Mouse (Mus musculus): ENCODE measurements around the gene Sncb.
"Not testable (repeated sequence)": the region's sequence is repeated elsewhere in the genome, so short reads cannot be mapped to it uniquely, and the experiment has no call there.

Gene Sncb

DNA sequence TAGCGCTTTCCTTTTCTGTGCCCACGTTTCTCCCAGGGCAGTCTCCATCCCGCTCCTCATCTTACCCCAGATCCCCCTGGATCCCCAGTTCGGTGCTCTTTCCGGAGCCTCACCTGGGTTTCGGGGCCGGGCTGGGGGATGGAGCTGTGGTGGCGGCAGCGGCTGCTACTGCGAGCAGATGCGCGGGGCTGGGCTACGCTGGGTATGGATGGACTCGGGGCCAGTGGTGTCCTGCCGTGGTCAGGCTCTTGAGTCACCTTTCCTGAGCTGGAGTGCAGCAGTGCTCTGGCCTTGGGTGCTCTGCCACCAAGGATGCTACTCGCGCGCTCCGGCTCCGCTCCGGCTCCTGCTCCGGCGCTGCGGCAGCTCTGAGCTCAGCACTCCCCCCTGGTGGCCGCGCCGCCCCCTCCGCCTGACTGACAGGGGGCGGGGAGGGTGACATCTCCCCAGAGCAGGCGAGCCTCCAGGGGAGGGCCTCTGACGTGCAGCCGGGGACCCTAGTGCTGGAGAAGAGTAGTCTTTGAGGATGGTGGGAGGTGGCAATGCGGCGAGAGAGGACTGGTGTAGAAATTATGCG, at the start of gene Sncb:
Sncb (minus strand) TSS at position 404 of the 577 bp plus-strand sequence.
- no peak for DNase-seq (ENCODE audit: low spot score)

DNA sequence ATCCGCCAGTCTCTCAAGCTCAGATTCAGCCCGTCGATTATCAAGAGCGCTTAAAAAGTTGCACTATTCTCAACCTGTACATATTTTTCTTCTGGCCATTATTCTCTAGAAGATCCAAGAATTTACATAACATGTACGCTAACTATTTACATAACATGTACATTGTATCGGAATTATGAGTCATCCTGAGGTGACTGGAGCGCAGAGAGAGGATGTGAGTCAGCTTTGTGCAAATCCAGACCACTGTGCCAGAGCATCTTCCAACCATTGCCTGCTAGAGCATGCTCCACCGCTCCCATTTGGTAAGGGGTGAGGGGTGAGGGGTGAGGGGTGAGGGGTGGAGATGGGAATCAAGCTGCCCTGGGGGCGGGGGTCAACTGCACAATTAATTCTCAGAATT, 47.0 kb upstream of the Sncb start:
- DNase-seq (ENCODE audit: low spot score): no peak

DNA sequence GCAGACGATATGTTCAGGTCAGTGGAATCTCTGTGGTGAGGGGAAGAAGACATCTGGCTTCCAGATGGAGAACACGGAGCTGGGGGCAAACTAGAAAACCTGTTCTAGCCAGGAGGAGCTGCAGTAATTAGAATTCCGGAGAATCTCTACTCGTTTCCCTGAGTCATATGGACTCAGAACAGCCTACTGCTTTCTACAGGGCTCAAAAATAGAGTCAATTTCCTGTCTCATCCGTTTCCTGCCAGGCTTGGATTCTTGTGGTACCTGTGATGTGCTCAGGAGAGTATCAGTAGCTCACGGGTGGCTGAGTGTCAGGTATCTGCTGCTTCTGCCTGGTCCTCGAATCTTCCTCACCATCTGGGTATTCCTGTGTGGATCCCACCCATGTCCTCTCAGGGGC, 45.1 kb upstream of the Sncb start:
- no peak for DNase-seq (ENCODE audit: low spot score)

DNA sequence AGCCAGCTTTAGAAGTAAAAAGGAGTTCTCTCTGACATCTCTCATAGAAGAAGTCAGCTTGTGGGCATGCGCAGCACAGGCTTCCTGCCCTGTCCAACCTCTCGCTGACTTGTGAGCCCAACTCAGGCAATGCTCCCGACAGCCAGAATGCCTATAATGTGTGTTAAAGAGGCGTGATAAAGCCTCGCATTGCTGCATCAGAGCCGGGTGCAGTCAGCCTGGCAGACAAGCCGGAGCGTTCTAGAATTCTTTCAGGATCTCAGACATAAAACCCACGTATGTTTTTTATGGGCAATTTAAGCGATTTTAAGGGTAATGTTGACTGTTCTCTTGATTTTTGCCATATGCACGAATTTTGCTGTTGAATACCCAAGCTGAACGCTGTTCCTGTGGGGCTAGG, 41.7 kb upstream of the Sncb start:
- DNase-seq (ENCODE audit: low spot score): no peak

DNA sequence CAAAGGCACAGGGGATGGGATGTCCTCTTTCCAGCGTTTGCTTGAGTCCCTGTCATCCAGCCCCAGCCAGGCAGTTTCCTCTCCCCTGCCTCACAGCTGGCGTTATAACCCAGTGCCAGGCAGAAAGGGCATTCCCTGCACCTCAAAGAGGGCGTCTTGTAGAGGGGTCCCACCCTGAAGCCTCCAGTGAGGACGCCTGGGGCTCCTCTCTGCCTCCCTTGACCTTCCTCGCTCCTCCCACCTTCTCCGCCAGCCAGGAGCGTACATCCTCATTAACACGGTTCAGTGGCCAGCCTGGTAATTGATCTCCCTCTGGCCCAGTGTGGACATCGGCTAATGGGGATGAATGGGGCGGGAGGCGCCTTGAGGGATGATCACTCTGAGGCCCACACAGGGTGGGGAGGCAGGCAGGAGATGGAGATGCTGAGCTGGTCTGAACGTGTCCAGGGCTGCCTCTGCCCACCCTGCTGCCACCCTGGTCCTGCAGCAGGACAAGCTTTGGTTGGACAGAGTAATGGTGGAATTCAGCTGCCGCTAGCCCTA, 40.1 kb upstream of the Sncb start:
- no peak for DNase-seq (ENCODE audit: low spot score)

DNA sequence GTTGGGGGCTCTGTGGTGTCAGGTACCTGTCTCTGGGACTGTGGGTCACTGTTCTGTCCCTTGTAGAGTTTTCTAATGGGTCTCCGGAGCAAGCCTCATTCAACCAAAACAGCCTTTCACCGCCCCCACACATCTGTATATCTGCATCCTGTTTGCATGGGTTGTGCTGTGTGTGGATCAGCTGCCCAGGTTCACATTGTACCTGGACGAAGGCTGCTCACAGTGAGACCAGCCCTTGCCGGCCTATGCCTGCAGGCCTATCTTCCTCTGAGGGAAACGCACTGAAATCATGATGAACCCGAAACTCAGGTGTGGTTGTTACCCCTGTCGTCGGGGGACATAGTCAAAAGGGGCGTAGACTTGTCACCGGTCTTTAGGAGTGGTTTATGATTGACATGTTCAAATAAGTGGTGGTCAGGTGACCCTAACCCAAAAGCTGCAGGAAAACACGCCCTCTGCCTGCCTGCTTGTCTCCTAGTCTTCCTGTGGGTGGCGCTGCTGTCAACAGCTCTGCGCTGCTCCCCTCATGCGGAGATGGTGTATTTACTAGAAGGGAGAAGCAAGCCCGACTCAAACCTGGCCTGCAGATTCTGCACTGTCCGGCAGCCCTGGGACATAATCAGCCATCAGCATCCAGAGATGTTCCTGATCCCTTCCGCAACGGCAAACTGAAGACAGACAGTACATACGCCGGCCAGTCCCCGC, 38.9 kb upstream of the Sncb start:
- DNase-seq (ENCODE audit: low spot score): no peak

DNA sequence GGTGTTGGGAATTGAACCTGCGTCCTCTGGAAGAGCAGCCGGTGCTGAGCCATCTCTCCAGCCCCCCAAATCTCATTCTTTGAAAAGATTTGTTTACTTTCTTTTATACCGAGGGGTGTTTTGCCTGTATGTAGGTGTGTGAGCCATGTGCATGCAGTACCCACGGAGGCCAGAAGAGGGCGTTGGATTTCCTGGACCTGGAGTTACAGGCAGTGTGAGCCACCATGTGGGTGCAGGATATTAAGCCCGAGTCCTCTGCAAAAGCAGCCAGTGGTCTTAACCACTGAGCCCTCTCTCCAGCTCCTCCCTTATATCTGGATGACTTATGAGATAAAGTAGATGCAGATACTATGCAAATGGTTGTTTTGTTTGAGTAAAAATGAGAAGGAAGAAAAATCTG, 36.6 kb upstream of the Sncb start:
- DNase-seq (ENCODE audit: low spot score): no peak

DNA sequence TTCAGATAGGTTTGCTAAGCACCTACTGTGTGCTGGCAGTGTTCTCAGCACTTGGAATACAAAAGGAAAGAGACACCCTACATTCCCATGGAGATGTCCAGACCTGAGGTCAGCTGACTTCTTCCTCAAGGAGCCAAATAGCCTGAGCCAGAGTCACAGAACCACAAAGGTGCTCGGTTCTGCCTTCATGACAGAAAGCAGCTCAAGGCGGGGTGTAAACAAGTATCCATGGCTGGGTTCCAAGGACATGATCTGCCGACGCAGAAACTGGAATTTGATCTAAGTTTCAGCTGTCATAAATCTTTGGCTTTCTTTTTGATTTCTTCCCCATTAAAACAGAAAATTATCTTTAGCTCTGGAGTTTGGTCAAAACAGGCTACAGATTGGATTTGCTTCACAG, 33.8 kb upstream of the Sncb start:
- DNase-seq (ENCODE audit: low spot score): no peak

DNA sequence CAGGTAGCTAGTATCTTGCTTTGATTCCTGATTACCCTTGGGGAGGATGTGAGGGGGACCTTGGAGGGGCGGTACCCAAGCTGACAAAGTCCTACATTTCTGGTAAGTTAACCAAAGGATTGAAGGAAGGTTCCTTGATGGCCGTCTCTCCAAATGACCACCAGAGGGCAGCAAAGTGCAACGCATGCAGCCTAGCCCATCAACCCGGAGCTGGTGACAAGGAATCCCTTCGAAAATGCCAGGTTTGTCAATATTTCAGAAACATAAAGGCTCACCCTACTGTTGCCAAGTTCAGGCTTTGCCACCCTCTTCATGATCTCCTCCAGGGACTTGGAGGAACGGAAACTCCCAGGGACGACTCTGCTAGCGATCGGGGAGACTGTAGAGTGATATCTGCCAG, 33.3 kb upstream of the Sncb start:
- DNase-seq (ENCODE audit: low spot score): peak; percentile 58

DNA sequence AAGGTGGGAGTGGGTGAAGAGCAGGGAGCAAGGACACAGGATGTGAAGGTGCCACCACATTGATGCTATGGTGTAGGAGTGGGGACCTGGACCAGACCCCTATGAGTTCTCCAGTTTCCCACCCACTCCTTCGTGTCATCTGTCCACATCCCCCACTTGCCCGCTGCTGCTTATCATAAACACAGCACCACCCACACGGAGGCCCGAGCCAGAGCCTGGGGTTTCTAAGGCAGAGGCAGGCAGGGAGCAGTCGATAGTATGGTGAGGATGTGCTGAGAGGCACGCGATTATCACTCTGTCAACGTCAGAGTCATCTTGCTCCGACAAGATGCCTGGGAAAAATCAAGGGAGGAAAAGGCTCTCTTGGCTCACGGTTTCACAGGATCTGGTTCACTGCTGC, 32.3 kb upstream of the Sncb start:
- no peak for DNase-seq (ENCODE audit: low spot score)

DNA sequence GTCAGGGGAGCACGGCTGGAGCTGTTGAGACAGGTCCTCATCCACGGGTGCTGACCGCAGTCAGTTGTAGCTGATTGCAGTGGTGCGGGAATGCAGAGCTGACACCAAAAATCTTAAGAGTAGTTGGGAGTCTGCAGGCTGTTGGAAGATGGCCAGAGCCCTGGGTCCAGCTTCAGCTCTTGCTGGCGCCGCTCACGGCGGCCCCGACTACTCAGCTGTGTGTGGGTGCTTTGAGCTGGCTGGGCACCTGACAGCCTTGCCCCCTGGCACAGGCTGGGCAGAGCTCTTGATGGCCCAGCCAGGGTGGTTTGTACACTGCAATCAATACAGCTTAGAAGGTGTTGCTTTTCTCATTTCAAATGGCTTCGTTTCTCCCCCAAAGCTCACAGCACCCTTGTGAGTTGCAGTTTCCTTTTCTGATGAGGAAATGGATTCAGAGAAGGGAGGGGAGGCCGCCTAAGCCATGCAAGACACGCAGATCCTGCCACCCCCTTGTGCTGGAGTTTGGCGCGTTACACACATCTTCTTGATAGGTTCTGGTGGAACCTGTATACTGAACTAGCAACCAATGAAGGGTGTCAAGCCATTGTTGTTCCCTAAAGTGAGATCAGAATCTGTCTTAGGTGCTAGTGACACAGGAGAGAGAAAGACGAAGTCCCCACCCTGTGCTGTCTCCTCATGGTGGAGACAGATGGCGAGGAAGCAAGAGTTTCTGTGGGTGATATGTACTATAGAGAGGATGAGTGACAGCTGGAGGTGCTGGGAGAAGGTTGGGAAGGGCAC, 31.7 kb upstream of the Sncb start:
- DNase-seq (ENCODE audit: low spot score): no peak

DNA sequence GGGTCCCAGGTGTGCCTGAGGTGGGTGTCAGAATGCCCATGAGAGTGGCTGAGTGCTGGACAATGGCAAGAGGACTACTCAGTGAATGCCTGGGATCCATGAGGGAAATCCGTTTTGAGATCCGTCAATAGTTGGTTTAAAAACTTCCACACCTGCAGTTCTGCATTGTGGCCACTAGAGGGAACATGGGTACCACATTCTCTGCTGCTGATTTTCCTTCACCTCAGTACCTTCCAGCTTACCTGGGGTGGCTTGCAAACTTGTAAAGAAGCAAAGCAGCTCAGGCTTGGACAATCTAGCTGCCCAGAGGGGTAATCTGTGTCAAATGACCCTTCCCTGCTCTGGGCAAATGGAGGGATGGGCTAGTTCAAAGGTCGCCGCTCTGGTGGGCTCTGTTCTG, 31.0 kb upstream of the Sncb start:
- DNase-seq (ENCODE audit: low spot score): peak; percentile 27

DNA sequence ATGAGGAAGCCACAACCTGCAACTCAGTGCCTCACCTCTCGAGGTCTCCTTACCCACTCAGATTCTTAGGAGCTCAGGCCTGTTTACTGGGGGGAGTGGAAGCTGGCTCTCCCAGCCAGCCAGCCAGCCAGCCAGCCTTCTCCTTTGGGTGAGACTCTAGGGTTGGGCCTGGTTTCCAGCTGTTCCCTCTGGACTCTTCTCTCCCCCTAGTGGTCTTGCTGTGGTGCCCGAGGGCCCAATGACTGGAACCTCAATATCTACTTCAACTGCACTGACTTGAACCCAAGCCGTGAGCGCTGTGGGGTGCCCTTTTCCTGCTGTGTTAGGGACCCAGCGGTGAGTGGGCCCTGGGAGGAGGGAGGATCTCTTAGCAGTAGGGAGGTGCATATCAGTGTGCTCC, 28.4 kb upstream of the Sncb start:
- DNase-seq (ENCODE audit: low spot score): no peak

DNA sequence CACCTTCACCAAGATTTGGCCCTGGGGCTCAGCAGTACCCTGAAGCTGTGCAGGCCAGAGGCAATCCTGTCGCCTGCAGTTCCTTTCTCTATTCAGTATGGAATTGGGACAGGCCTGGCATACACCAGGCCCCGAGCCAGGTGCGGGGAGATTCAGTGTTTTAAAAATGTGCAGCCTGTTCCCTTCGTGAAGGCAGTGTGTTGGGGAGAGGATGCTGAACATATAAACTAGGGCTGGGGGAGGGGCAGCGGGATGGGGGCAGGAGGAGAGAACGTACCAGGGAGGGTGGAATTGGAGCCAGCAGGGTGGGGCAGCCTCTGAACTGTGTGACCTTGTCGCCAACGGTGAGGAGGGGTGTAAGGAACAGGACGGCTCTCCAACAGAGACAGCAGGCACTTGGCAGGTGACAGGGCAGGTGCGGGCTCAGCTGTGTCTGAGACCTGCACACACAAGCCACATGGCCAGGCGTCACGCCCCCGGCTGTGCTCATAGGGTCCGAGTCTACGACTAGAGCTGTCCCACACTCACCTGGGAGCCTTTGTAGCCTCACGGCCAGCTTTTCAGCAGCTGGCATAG, 27.7 kb upstream of the Sncb start:
- DNase-seq (ENCODE audit: low spot score): no peak

DNA sequence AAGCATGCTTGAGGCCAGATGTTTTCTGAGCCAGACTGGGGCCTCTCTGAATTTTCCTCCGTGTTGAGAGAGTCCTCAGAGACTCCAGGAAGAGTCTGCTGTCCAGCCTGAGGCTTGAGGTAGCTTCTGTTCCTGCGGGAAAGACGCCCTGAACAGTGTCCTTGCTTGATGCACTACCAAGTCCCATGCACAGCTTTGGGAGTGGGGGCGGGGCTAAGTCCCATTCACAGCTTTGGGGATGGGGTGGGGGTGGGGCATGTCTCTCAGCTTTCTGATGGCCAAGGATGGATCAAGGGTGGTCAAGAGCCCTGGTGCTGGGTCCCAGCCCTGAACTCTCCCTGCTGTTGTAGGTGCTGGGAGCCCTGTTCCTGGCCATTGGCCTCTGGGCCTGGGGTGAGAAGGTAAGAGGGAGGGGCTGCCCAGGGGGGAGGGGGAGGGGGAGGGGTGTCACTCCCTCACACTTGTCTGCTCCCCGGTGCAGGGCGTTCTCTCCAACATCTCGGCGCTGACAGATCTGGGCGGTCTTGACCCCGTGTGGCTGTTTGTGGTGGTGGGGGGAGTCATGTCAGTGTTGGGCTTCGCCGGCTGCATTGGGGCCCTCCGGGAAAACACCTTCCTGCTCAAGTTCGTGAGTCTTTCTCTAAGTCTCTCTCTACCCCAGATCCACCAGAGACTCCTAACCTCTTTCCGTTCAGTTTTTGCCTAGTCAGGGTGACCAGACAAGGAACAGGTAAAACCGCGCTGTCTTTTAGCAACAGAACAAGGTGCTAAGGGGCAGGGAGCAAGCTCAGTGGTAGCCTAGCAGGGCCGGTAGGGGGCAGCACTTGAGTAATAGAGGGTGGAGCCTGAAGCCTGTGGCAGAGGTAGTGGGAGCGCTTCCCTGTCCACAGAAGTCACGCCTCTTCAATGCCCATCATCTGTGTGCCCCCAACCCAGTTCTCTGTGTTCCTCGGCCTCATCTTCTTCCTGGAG, 26.1 kb upstream of the Sncb start:
- peak; percentile 19 for DNase-seq (ENCODE audit: low spot score)

DNA sequence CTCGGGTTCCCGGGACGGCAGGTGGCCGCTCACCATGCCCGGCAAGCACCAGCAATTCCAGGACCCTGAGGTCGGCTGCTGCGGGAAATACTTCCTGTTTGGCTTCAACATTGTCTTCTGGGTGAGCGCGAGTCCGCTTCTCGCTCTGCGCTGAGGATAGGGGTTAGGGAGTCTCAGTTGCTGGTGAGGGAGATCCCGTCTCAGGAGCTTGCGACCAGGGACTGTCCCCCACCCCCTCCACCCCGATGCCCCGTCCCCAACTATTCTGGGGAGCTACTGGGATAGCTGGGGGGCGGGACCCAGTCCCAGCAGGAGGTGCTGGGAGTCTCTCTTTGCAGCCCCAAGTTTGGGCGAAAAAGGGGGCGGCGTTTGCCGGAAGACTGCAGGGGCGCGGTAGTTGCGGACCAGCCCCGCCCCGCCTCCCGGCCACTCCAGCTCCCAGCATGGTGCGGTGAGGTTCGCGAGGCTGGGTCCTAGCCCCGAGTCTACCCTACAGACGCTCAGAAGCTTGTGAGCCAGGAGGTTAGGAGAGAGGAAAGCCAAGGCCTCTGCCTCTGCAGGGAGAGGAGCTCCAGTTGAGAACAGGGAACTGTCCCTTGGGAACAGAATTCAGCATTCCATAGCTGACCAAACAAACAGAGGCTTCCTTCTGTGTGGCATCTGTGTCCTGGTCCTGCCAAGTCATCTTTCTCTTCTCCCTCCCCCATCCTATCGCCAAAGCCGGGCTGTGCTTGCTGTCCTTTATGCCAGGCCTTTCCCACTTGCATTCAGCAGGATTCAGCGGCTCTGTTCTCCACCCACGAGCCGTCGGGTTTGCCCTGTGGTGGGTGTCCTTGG, 23.4 kb upstream of the Sncb start:
- DNase-seq (ENCODE audit: low spot score): no peak

DNA sequence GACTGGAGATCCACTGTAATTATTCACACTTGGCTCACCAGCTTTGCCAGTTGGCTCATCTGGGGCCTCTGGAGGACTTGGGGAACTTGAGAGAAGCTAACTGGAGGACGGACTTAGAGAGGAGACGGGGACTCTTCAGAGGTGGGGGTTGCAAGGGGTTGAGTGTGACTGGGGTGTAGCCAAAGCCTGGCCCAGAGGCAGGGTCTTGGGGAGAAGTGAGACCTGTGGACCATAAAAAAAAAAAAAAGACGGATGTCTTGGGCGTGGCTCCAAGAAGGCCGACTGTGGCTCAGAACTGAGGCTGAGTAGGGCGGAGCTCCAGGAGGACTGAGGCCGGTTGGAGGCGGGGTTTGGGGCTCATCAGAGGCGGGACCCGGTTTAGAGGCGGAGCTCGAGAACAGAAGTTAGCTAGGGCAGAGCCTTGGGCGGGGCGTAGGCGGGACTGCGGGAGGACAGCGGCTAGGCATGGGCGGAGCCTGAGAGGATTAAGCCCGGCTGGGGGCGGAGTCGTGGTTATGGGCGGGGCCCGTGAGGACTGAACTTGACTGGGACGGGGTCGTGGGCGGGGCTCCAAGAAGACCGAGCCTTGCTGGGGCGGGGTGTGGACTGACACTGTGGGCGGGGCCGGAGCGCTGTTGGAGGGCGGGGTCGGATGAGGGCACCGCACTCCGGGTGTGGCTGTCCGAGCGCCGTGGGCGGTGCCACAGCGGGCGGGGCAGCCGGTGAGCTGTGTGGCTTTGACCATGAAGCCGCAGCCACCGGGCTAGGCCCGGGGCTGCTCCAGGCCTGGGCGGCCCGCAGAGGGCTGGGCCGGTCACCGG, 22.6 kb upstream of the Sncb start, which contains the start of gene Tspan17:
Tspan17 (plus strand) TSS at position 638 of the 821 bp plus-strand sequence.
- peak; percentile 81 for DNase-seq (ENCODE audit: low spot score)

DNA sequence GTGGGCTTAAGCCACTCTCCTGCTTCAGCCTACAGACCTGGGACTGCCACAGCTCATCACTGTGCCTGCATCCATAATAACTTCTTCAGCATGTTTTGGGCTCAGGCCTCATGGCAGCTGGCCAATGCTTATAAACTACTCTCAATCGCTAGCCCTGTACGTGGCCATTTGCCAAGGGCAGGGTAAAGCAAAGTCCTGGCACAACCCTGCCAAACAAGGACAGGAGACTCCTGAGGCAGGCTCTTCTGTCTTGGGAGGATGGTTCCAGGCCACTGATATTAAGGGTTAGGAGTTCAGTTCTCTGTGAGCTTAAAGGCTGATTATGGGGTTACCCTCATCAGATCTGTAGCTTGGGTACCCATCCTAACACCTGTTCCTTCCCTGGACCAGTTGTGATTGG, 21.2 kb upstream of the Sncb start:
- DNase-seq (ENCODE audit: low spot score): not testable (repeated sequence)

DNA sequence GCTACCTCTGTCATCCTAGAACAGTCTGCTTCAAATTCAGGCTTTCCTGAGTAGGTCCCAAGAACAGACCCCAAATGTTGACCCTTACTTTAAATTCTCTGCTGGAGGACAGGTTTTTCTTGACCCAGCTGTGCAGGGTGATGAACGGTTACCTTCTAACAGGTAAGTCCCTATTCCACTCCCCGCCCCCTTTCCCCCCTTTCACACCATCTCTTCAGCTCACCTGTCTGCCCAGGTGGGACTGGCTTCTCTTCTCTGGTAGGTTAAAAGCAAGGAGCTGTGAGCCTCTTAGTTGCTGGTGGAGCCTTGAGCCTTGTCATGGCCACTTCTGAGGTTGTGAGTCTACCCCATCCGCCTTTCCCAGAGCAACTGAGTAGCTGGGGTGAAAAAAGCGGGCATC, 17.3 kb upstream of the Sncb start, which contains the start of gene Eif4e1b:
Eif4e1b (plus strand) TSS at position 301 of the 400 bp plus-strand sequence.
- DNase-seq (ENCODE audit: low spot score): no peak
